Mouse (Mus musculus) bone marrow macrophage, adult 2 months (primary cell): ENCODE measurements around the gene Atp6v0e.

ENCODE experiments used
- CTCF ChIP-seq: IDR thresholded peaks from 2 replicates; pipeline ENCODE4 v1.5.1; 2012; ENCODE audit warnings: low read depth, mild to moderate bottlenecking, low read length, moderate library complexity
- POLR2A ChIP-seq: IDR thresholded peaks from 2 replicates; pipeline ENCODE4 v1.6.1; 2012; ENCODE audit warnings: mild to moderate bottlenecking, low read depth, low read length, borderline replicate concordance

- no peak for TF ChIP-seq CTCF
- TF ChIP-seq POLR2A: no peak
Measured at GRCm38 (mm10) chr17:26640286-26640740, 22.7 kb upstream of the Atp6v0e start.
